Mouse (Mus musculus): Measurements from ENCODE around the gene Wnt4. TPM values are rescaled to one million over a fixed set of nuclear protein-coding genes. Genes with fewer than 3 reads are reported as not detected.

Wnt4 gene
- polyA plus RNA-seq, 1 experiment from 2014 or later, result 1.4 TPM

GRCm38 (mm10) chr4:137324926-137325325, 47.6 kb downstream of the Wnt4 start:
- H3K4me1 ChIP-seq, result no peaks in the 10 kb centered on the region
- peaks cover 97% of the 10 kb centered on the region for H3K36me3 ChIP-seq
- no peak overlapping the region for H3K27ac ChIP-seq
- no peak overlapping the region for H3K4me3 ChIP-seq
- no peaks in the 10 kb centered on the region for H3K9me3 ChIP-seq (replicated peaks)
- DNase-seq (ENCODE audit: low spot score), result no peak
- WGBS, result 90% methylated on average over 6 of the region's 6 CpGs
- H3K27me3 ChIP-seq (ENCODE audit: low read depth, poor library complexity, severe bottlenecking), result no peaks in the 10 kb centered on the region

GRCm38 (mm10) chr4:137326494-137326893, 49.2 kb downstream of the Wnt4 start:
- Histone ChIP-seq H3K9me3 (replicated peaks) (no peaks in the 10 kb centered on the region), H3K4me3 (no peak overlapping the region), H3K36me3 (peaks cover 96% of the 10 kb centered on the region), H3K27ac (no peak overlapping the region), H3K4me1 (no peaks in the 10 kb centered on the region), H3K27me3 (ENCODE audit: low read depth, poor library complexity, severe bottlenecking) (no peaks in the 10 kb centered on the region)
- no peak for DNase-seq (ENCODE audit: low spot score)
- 92% methylated on average over 3 of the region's 3 CpGs for WGBS

- no peaks in the 10 kb centered on the region for H3K9me3 ChIP-seq (replicated peaks)
- no peak overlapping the region for H3K27ac ChIP-seq
- no peaks in the 10 kb centered on the region for H3K27me3 ChIP-seq (ENCODE audit: low read depth, poor library complexity, severe bottlenecking)
- H3K4me1 ChIP-seq, result no peaks in the 10 kb centered on the region
- no peak overlapping the region for H3K4me3 ChIP-seq
- no peak for DNase-seq (ENCODE audit: low spot score)
- H3K36me3 ChIP-seq, result peaks cover 87% of the 10 kb centered on the region
Observed at GRCm38 (mm10) chr4:137332051-137332450, 54.8 kb downstream of the Wnt4 start.

GRCm38 (mm10) chr4:137336468-137336867, 59.2 kb downstream of the Wnt4 start:
- no peak for DNase-seq (ENCODE audit: low spot score)
- WGBS, result 94% methylated on average over 5 of the region's 5 CpGs
- Histone ChIP-seq H3K27ac (no peak overlapping the region), H3K36me3 (peaks cover 55% of the 10 kb centered on the region), H3K4me1 (peaks cover 11% of the 10 kb centered on the region; the same call in 1 of the 2 replicates), H3K27me3 (ENCODE audit: low read depth, poor library complexity, severe bottlenecking) (no peaks in the 10 kb centered on the region), H3K4me3 (no peak overlapping the region), H3K9me3 (replicated peaks) (no peaks in the 10 kb centered on the region)

- no peak overlapping the region for H3K27ac ChIP-seq
- no peaks in the 10 kb centered on the region for H3K27me3 ChIP-seq (ENCODE audit: low read depth, poor library complexity, severe bottlenecking)
- DNase-seq (ENCODE audit: low spot score), result no peak
- no peak overlapping the region for H3K4me3 ChIP-seq
- peaks cover 34% of the 10 kb centered on the region for H3K36me3 ChIP-seq
- no peaks in the 10 kb centered on the region for H3K9me3 ChIP-seq (replicated peaks)
- peaks cover 11% of the 10 kb centered on the region; the same call in 1 of the 2 replicates for H3K4me1 ChIP-seq
- WGBS, result 91% methylated on average over 1 of the region's 1 CpGs
Observed at GRCm38 (mm10) chr4:137339415-137339814, 62.1 kb downstream of the Wnt4 start.

GRCm38 (mm10) chr4:137342816-137343215, 65.5 kb downstream of the Wnt4 start:
- Histone ChIP-seq H3K36me3 (peaks cover 50% of the 10 kb centered on the region), H3K27me3 (ENCODE audit: low read depth, poor library complexity, severe bottlenecking) (no peaks in the 10 kb centered on the region), H3K4me1 (peaks cover 11% of the 10 kb centered on the region; the same call in 1 of the 2 replicates), H3K27ac (no peak overlapping the region), H3K4me3 (no peak overlapping the region), H3K9me3 (replicated peaks) (no peaks in the 10 kb centered on the region)
- 87% methylated on average over 1 of the region's 1 CpGs for WGBS
- no peak for DNase-seq (ENCODE audit: low spot score)

- WGBS, result 94% methylated on average over 2 of the region's 2 CpGs
- Histone ChIP-seq H3K36me3 (peaks cover 45% of the 10 kb centered on the region), H3K9me3 (replicated peaks) (no peaks in the 10 kb centered on the region), H3K4me3 (no peak overlapping the region), H3K4me1 (no peaks in the 10 kb centered on the region), H3K27me3 (ENCODE audit: low read depth, poor library complexity, severe bottlenecking) (no peaks in the 10 kb centered on the region), H3K27ac (no peak overlapping the region)
- DNase-seq (ENCODE audit: low spot score), result no peak
Observed at GRCm38 (mm10) chr4:137345112-137345511, 67.8 kb downstream of the Wnt4 start.

- no peaks in the 10 kb centered on the region for H3K27me3 ChIP-seq (ENCODE audit: low read depth, poor library complexity, severe bottlenecking)
- H3K27ac ChIP-seq, result no peak overlapping the region
- H3K4me3 ChIP-seq, result no peak overlapping the region
- no peaks in the 10 kb centered on the region for H3K9me3 ChIP-seq (replicated peaks)
- WGBS, result 94% methylated on average over 1 of the region's 1 CpGs
- DNase-seq (ENCODE audit: low spot score), result no peak
- peaks cover 47% of the 10 kb centered on the region for H3K36me3 ChIP-seq
- no peaks in the 10 kb centered on the region for H3K4me1 ChIP-seq
Observed at GRCm38 (mm10) chr4:137345790-137346189, 68.5 kb downstream of the Wnt4 start.

Other genes starting within 250 kb of the Wnt4 start
- 6.7 and 7.2 TPM in 2 replicates for gene Zbtb40, start 228.7 kb upstream of the Wnt4 start, polyA plus RNA-seq (2016; fragmentation: Nextera tagmentation; extraction: Ambion mirVana)
- gene Cdc42, start 80.2 kb downstream of the Wnt4 start, polyA plus RNA-seq (2016; fragmentation: Nextera tagmentation; extraction: Ambion mirVana), result 531 and 571 TPM in 2 replicates
- gene Cela3a, start 132.3 kb downstream of the Wnt4 start, polyA plus RNA-seq (2016; fragmentation: Nextera tagmentation; extraction: Ambion mirVana), result not detected in 2 replicates
- gene Cela3b, start 153.1 kb downstream of the Wnt4 start, polyA plus RNA-seq (2016; fragmentation: Nextera tagmentation; extraction: Ambion mirVana), result not detected in 2 replicates
- gene 1700013G24Rik, start 175.8 kb downstream of the Wnt4 start, polyA plus RNA-seq (2016; fragmentation: Nextera tagmentation; extraction: Ambion mirVana), result not detected in 2 replicates
- gene Hspg2, start 191.3 kb downstream of the Wnt4 start, polyA plus RNA-seq (2016; fragmentation: Nextera tagmentation; extraction: Ambion mirVana), result 20.8 and 23.3 TPM in 2 replicates

All from limb, embryonic 10.5 days (tissue).